Comparison of ENCODE assay signal across 10 mouse cellular contexts in the genomic region with DNA sequence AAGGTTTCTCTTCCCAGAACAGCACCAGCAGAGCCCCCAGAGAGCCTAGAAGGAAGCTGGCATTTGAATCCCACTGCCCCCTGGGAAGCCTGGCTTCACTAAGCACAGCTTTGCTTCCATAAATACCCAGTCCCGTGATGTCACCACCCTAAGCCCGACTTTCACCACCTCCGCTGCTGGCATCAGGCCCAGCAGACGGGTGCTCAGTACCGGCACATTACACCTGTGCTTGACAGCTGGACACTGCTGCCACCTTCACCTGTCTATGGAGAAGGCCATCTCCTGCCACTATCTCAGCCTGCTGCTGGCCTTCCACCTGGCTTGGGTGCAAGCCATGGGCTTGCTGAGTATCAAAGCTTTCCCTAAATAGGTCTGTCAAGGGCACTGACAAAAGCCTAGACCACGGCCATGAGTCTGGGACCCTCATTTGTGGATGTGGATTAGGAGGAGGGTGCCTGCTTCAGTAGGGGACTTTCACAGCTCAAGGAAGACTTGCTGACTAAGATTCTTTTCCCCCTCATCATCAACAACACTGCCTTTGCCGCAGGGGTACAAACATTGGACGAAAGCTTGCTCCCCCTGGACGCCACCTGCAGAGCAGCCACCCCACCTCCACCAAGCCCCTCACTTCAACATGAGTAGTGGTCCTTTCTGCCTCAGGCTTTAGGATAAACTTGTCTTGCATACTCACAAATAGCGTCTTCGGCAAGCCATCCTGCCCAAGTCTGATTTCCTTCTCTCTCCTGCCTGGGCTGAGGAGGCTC.
DNase-seq lines count a peak whose midpoint lies in the region; ATAC-seq lines count a peak whose summit lies in the region.
"Had no signal": no experiment of that assay in that cellular context is flagged by ENCODE, and none has a peak within 500 bp of the region (broad histone marks: within the 10 kb centered on the region; RNA-seq: fewer than 3 reads in every experiment).

No protein-coding gene starts in this region.

- no peak overlapping the region for H3K27ac ChIP-seq in kidney, embryonic 16.5 days (ENCODE audit: low read length)
- no peak overlapping the region for H3K27ac ChIP-seq in forebrain, embryonic 11.5 days (ENCODE audit: low read depth, low read length)
- H3K27ac ChIP-seq in midbrain, embryonic 15.5 days, result peak overlapping the region; percentile 83
- H3K27ac ChIP-seq: macrophage had no signal

- intact Hi-C loops in gastrocnemius, postnatal 36 days (cut with DNase I), result no loop called here

- no peaks in the 10 kb centered on the region for H3K36me3 ChIP-seq in kidney, embryonic 16.5 days (ENCODE audit: insufficient read depth, low read length)
- H3K36me3 ChIP-seq in forebrain, embryonic 11.5 days (ENCODE audit: control insufficient read depth, insufficient read depth, low read length), result no peaks in the 10 kb centered on the region
- H3K36me3 ChIP-seq in midbrain, embryonic 15.5 days (replicated peaks), result no peaks in the 10 kb centered on the region

- DNase-seq in kidney, postnatal 36 days, result peak; percentile 3 to 4
- no peak for DNase-seq in forebrain, embryonic 11.5 days (ENCODE audit: low spot score)
- DNase-seq in heart, postnatal 4 days, result peak; percentile 67
- DNase-seq in gastrocnemius, postnatal 36 days, result no peak
- DNase-seq in Muller cell, postnatal 12 days (ENCODE audit: inconsistent ontology term), result no peak
- no peak for DNase-seq in lung, postnatal 14 days

- ATAC-seq in kidney, embryonic 16.5 days (ENCODE audit: low FRiP score, low TSS enrichment), result no peak
- no peak for ATAC-seq in forebrain, embryonic 11.5 days (replicated peaks; ENCODE audit: low FRiP score)
- peak; percentile 7; the same call in 1 of the 2 replicates for ATAC-seq in midbrain, embryonic 15.5 days (replicated peaks)

- peaks cover 9% of the 10 kb centered on the region for H3K4me1 ChIP-seq in kidney, embryonic 16.5 days (ENCODE audit: insufficient read depth, low read length)
- H3K4me1 ChIP-seq in forebrain, embryonic 11.5 days (replicated peaks; ENCODE audit: control insufficient read depth, insufficient read depth, low read length), result peaks cover 22% of the 10 kb centered on the region
- H3K4me1 ChIP-seq in midbrain, embryonic 15.5 days, result peaks cover 58% of the 10 kb centered on the region

- 64% methylated on average over 11 of the region's 11 CpGs for WGBS in kidney, embryonic 16.5 days
- 65% methylated on average over 11 of the region's 11 CpGs for WGBS in forebrain, embryonic 11.5 days
- WGBS in midbrain, embryonic 15.5 days, result 51% methylated on average over 11 of the region's 11 CpGs

- no peaks in the 10 kb centered on the region; the same call in 1 of the 2 replicates for H3K27me3 ChIP-seq in kidney, embryonic 16.5 days (ENCODE audit: insufficient read depth, low read length)
- no peaks in the 10 kb centered on the region for H3K27me3 ChIP-seq in forebrain, embryonic 11.5 days (ENCODE audit: control insufficient read depth, insufficient read depth, low read length)
- no peaks in the 10 kb centered on the region for H3K27me3 ChIP-seq in midbrain, embryonic 15.5 days (replicated peaks)

- no peaks in the 10 kb centered on the region for H3K9me3 ChIP-seq in kidney, embryonic 16.5 days (ENCODE audit: low read length)
- no peaks in the 10 kb centered on the region for H3K9me3 ChIP-seq in forebrain, embryonic 11.5 days (ENCODE audit: control insufficient read depth, low read length)
- no peaks in the 10 kb centered on the region for H3K9me3 ChIP-seq in midbrain, embryonic 15.5 days

- no peak overlapping the region for H3K9ac ChIP-seq in kidney, embryonic 16.5 days (replicated peaks; ENCODE audit: low read length)
- H3K9ac ChIP-seq in forebrain, embryonic 11.5 days (ENCODE audit: low read length), result peak overlapping the region; percentile 17
- H3K9ac ChIP-seq in midbrain, embryonic 15.5 days, result peak overlapping the region; percentile 56

- H3K4me3 ChIP-seq in kidney, embryonic 16.5 days (ENCODE audit: low read length), result no peak overlapping the region
- peak overlapping the region; percentile 30; the same call in 1 of the 2 replicates for H3K4me3 ChIP-seq in forebrain, embryonic 11.5 days (ENCODE audit: low read depth, low read length)
- H3K4me3 ChIP-seq in midbrain, embryonic 15.5 days, result peak overlapping the region; percentile 46
- H3K4me3 ChIP-seq: erythroblast, embryonic 14.5 days had no signal

- no peak overlapping the region for H3K4me2 ChIP-seq in kidney, embryonic 16.5 days (replicated peaks; ENCODE audit: low read depth, low read length)
- H3K4me2 ChIP-seq in forebrain, embryonic 11.5 days (ENCODE audit: low read depth, low read length, severe bottlenecking), result peak overlapping the region; percentile 59
- peak overlapping the region; percentile 67 for H3K4me2 ChIP-seq in midbrain, embryonic 15.5 days

Comparison
In these comparisons a context has a peak if more than half of its experiments do, and no peak if none do; other contexts are left out.
1. DNase-seq: peak in kidney, postnatal 36 days (2 of 2) and heart, postnatal 4 days (single experiment); none in forebrain, embryonic 11.5 days (single experiment), gastrocnemius, postnatal 36 days (0 of 2), Muller cell, postnatal 12 days (single experiment) and lung, postnatal 14 days (single experiment).